Comparison of ENCODE assay signal across 10 mouse cellular contexts in genomic region chr10:109903701-109904555, GRCm38 (mm10).
DNase-seq lines count a peak whose midpoint lies in the region; ATAC-seq and TF ChIP-seq lines count a peak whose summit lies in the region.
"Had no signal": no experiment of that assay in that cellular context is flagged by ENCODE, and none has a peak within 500 bp of the region (broad histone marks: within the 10 kb centered on the region; RNA-seq: fewer than 3 reads in every experiment).

No protein-coding gene starts in this region.

- WGBS in kidney, postnatal 0 days, result 32% methylated on average over 17 of the region's 17 CpGs

- H3K9me3 ChIP-seq in kidney, postnatal 0 days (replicated peaks; ENCODE audit: low read length), result no peaks in the 10 kb centered on the region
- H3K9me3 ChIP-seq: midbrain, embryonic 10.5 days had no signal

- DNase-seq in cerebellum, adult 11 months, result no peak
- DNase-seq in kidney, adult 9 months, result peak; percentile 2
- no peak for DNase-seq in kidney, postnatal 25 days
- peak; percentile 81 for DNase-seq in NIH3T3 (ENCODE audit: low read depth)
- peak; percentile 71 for DNase-seq in kidney, postnatal 0 days (ENCODE audit: low spot score)
- no peak for DNase-seq in urinary bladder, postnatal 25 days (ENCODE audit: low spot score)
- no peak for DNase-seq in embryo, embryonic 10 days (ENCODE audit: low spot score)
- DNase-seq: liver had no signal

- H3K36me3 ChIP-seq in kidney, postnatal 0 days (ENCODE audit: insufficient read depth, low read length), result no peaks in the 10 kb centered on the region
- H3K36me3 ChIP-seq: midbrain, embryonic 10.5 days had no signal

- H3K27me3 ChIP-seq in kidney, postnatal 0 days (ENCODE audit: insufficient read depth, low read length), result no peaks in the 10 kb centered on the region

- no peak for TF ChIP-seq CTCF in kidney, postnatal 0 days (IDR thresholded peaks at IDR 0.05; ENCODE audit: low read depth)

- H3K4me2 ChIP-seq in kidney, postnatal 0 days (ENCODE audit: low read length), result peak overlapping the region; percentile 41

- 0 out of 2 replicates have a peak overlapping the region, but pooled peaks have one; percentile 39 for H3K9ac ChIP-seq in kidney, postnatal 0 days (ENCODE audit: low read depth, low read length)

- H3K4me3 ChIP-seq in kidney, postnatal 0 days (replicated peaks; ENCODE audit: low read depth, low read length), result peak overlapping the region; percentile 15; the same call in 1 of the 2 replicates
- H3K4me3 ChIP-seq: midbrain, embryonic 10.5 days had no signal

- 0 out of 2 replicates have a peak overlapping the region, but pooled peaks have one; percentile 15 for H3K27ac ChIP-seq in kidney, postnatal 0 days
- H3K27ac ChIP-seq: midbrain, embryonic 10.5 days had no signal

- ATAC-seq in cerebellum, adult (ENCODE audit: insufficient number of reproducible peaks, low FRiP score, low TSS enrichment), result peak; percentile 45; the same call in 1 of the 2 replicates
- peak; percentile 69; the same call in 1 of the 2 replicates for ATAC-seq in kidney, postnatal 0 days (replicated peaks; ENCODE audit: low FRiP score, low read depth)

- H3K4me1 ChIP-seq in kidney, postnatal 0 days (replicated peaks; ENCODE audit: insufficient read depth, low read length), result no peaks in the 10 kb centered on the region

Comparison
In these comparisons a context has a peak if more than half of its experiments do, and no peak if none do; other contexts are left out.
1. DNase-seq: peak in kidney, adult 9 months (single experiment), NIH3T3 (single experiment) and kidney, postnatal 0 days (single experiment); none in cerebellum, adult 11 months (single experiment), kidney, postnatal 25 days (0 of 2), urinary bladder, postnatal 25 days (single experiment) and embryo, embryonic 10 days (single experiment).